Mouse (Mus musculus): ENCODE results near the gene Appl1.

DNA sequence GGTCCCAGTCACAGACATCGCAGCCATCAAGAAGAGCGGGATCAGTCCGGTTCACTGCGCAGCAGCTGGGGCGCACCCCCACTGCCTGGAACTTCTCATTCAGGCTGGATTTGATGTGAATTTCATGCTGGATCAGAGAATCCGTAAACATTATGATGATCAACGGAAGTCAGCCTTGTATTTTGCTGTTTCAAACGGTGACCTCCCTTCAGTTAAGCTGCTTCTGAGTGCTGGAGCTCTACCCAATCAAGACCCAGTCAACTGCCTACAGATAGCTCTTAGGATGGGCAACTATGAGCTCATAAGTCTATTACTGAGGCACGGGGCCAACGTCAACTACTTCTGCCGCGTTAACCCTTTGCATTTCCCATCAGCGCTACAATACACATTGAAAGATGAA, 59.2 kb downstream of the Appl1 start:
- TF ChIP-seq CTCF (IDR thresholded peaks at IDR 0.05; ENCODE audit: low read depth, low read length) (no peak), TAL1 (conservative IDR thresholded peaks at IDR 0.05; ENCODE audit: low read depth, low read length) (no peak), POLR2AphosphoS5 (IDR thresholded peaks at IDR 0.05; ENCODE audit: insufficient replicate concordance, low read depth, low read length) (no peak), GATA1 (IDR thresholded peaks at IDR 0.05; ENCODE audit: borderline replicate concordance, low read length) (no peak)

Data from G1E (cell line).